Mouse (Mus musculus) kidney, embryonic 14.5 days (tissue): ENCODE data around the gene Carns1. TPM values are rescaled to one million over a fixed set of nuclear protein-coding genes. Genes with fewer than 3 reads are reported as not detected.

Experiments
- ATAC-seq: fragments of 200-750 bp; cut with Nextera tagmentation; 2 replicates; pipeline ENCODE4 v1.8.0; 2017; ENCODE audit warnings: moderate number of reproducible peaks, mild to moderate bottlenecking, moderate TSS enrichment, moderate library complexity; ENCODE audit not compliant: low FRiP score, low TSS enrichment
- H3K27ac ChIP-seq: fragments of 300-500 bp; sonication (generic); 2 replicates; pipeline ENCODE4 v1.5.1; 2014; ENCODE audit warnings: low read depth, mild to moderate bottlenecking, low read length, moderate library complexity, mixed read lengths
- H3K27me3 ChIP-seq: fragments of 300-500 bp; sonication (generic); 2 replicates; pipeline ENCODE4 v1.6.1; 2014; ENCODE audit warnings: mild to moderate bottlenecking, low read length; ENCODE audit not compliant: control insufficient read depth, insufficient read depth
- H3K36me3 ChIP-seq: fragments of 300-500 bp; sonication (generic); 2 replicates; pipeline ENCODE4 v1.6.1; 2014; ENCODE audit warnings: low read length, mixed read lengths; ENCODE audit not compliant: control insufficient read depth, insufficient read depth
- H3K4me1 ChIP-seq: fragments of 300-500 bp; sonication (generic); 2 replicates; pipeline ENCODE4 v1.6.1; 2014; ENCODE audit warnings: low read length, mixed read lengths; ENCODE audit not compliant: control insufficient read depth, insufficient read depth
- H3K4me2 ChIP-seq: fragments of 300-500 bp; sonication (generic); replicated peaks from 2 replicates; pipeline ENCODE4 v1.6.1; 2014; ENCODE audit warnings: low read depth, mild to moderate bottlenecking, low read length
- H3K4me3 ChIP-seq: fragments of 300-500 bp; sonication (generic); 2 replicates; pipeline ENCODE4 v1.5.1; 2014; ENCODE audit warnings: mild to moderate bottlenecking, low read length
- H3K9ac ChIP-seq: fragments of 300-500 bp; sonication (generic); 2 replicates; pipeline ENCODE4 v1.6.1; 2014; ENCODE audit warnings: low read depth, mild to moderate bottlenecking, low read length, moderate library complexity
- H3K9me3 ChIP-seq: fragments of 300-500 bp; sonication (generic); 2 replicates; pipeline ENCODE4 v1.6.1; 2016; ENCODE audit warnings: low read length; ENCODE audit not compliant: control insufficient read depth
- WGBS: fragments of 180-500 bp; shearing (Covaris S2); extraction: QIAGEN DNeasy Blood & Tissue Kit; methylation state at CpG from one replicate; pipeline ENCODE4 v1.1.7; 2014; 5-methylcytosine and 5-hydroxymethylcytosine counted together
- polyA plus RNA-seq: library from polyadenylated mRNA; unstranded; fragments of >200 nt; fragmentation: Nextera tagmentation; extraction: Ambion mirVana; gene quantifications from 2 replicates; pipeline ENCODE4 v1.2.1, GENCODE M21; 2014

Gene Carns1
- polyA plus RNA-seq, 1 experiment from 2014 or later = 1.7 TPM

DNA sequence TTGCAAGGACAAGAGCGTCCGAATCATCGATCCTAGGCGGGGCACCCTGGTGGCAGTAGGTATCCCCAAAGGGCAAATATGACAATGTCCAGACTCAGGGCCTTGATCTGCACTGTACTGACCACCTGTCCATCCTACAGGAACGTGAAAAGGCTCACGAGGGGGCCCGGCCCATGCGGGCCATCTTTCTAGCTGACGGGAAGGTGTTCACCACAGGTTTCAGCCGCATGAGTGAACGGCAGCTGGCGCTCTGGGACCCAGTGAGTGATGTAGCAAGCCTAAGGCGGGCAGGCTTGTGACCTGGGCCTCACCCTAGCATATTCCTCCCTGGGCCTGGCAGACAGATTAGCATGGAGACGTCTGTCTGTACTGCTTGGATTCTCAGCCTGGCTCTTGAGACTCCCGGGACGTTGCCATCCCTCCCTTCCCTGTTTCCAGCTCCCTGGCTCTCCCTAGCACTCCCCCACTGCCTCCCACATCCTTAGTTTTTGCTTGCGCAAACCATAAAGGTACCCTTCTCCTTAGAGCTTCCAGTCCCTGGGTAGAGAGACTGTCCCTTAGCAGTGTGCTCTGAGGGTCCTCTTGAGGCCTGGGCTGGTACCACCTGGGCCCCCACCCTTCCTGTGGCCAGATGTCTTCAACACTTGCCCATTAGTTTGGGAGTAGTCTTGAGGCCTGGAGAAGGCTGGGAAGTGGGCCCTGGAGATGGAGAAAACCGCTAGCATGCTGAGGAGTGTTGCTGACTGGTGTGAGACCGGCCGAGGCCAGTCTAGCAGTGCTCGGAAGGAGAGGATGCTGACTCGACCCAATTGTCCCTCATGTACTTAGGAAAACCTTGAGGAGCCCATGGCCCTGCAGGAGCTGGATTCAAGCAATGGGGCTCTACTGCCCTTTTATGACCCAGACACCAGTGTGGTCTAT is 24.5 kb downstream of the Carns1 start:
- Histone ChIP-seq H3K9me3 (no peaks in the 10 kb centered on the region), H3K27me3 (no peaks in the 10 kb centered on the region), H3K36me3 (peaks cover 30% of the 10 kb centered on the region), H3K4me3 (no peak overlapping the region), H3K27ac (no peak overlapping the region), H3K9ac (no peak overlapping the region), H3K4me1 (peaks cover 18% of the 10 kb centered on the region), H3K4me2 (no peak overlapping the region)
- 85% methylated on average over 22 of the region's 22 CpGs for WGBS
- ATAC-seq = no peak

DNA sequence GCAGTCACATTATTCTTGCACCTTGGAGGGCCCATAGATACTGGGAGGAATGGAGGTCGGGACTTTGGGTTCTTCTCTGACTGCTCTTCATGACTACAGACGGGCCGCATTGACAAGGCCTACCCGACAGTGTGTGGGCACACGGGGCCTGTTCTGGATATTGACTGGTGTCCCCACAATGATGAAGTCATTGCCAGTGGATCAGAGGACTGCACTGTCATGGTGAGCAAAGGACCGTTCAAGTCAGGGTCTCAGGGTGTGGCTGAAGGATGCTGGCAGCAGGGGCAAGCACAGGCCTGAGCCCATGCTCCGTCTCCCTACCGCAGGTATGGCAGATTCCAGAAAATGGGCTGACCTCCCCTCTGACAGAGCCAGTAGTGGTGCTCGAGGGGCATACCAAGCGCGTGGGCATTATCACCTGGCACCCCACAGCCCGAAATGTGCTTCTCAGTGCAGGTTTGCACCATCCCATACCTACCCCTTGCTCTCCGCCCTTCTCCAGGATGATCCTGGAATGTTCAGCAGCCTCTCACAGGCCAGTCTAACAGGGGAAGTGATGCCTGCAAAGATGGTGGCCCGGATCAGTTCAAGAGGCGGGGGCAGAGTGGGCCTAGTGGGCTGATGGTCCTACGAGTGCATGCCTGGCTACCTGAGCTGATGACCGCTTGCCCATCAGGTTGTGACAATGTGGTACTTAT is 25.4 kb downstream of the Carns1 start:
- Histone ChIP-seq H3K36me3 (peaks cover 28% of the 10 kb centered on the region), H3K4me3 (peak overlapping the region; percentile 86; the same call in 1 of the 2 replicates), H3K4me2 (peak overlapping the region; percentile 72), H3K9ac (peak overlapping the region; percentile 68; the same call in 1 of the 2 replicates), H3K27ac (no peak overlapping the region), H3K9me3 (no peaks in the 10 kb centered on the region), H3K4me1 (peaks cover 18% of the 10 kb centered on the region), H3K27me3 (no peaks in the 10 kb centered on the region)
- 94% methylated on average over 17 of the region's 17 CpGs for WGBS
- no peak for ATAC-seq

DNA sequence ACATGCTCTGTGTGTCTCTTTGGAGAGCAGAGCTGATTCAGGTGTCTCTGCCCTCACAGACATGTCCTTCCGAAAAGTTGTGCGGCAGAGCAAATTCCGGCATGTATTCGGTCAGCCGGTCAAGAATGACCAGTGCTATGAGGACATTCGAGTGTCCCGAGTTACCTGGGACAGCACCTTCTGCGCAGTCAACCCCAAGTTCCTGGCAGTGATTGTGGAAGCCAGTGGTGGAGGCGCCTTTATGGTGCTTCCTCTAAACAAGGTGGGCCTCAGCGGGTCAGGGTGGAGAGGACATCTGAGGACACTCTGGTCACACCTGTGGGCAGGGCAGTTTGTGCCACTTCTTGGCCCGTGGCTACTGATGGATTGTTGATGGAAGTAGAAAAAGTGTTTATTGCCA is 26.0 kb downstream of the Carns1 start:
- Histone ChIP-seq H3K4me1 (peaks cover 17% of the 10 kb centered on the region), H3K27ac (no peak overlapping the region), H3K4me2 (peak overlapping the region; percentile 72), H3K4me3 (peak overlapping the region; percentile 86), H3K27me3 (no peaks in the 10 kb centered on the region), H3K36me3 (peaks cover 28% of the 10 kb centered on the region), H3K9me3 (no peaks in the 10 kb centered on the region), H3K9ac (peak overlapping the region; percentile 68; the same call in 1 of the 2 replicates)
- no peak for ATAC-seq
- 81% methylated on average over 11 of the region's 11 CpGs for WGBS

DNA sequence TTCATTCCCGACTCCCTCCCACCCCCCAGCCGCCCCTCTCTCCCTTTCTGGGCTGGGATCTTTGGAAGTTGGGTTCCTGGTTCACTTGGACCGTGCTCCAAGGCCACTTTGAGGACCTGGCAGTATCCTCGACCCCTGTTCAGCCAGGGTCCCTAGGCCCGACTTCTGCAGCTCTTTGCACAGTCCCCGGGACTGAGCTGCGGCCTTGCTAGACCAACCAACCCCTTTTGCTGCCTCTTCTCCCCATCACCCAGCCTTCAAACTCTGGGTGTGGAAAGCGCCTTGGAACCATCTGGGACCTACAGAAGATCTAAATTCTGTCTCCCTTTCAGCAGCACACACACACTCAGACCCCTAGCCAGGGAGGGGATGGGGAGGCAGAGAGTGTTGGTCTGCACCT is 26.5 kb downstream of the Carns1 start:
- whole genome bisulfite sequencing = under 1% methylated on average over 8 of the region's 8 CpGs
- Histone ChIP-seq H3K4me3 (peak overlapping the region; percentile 86), H3K9ac (peak overlapping the region; percentile 68), H3K27me3 (no peaks in the 10 kb centered on the region), H3K27ac (peak overlapping the region; percentile 6; the same call in 1 of the 2 replicates), H3K9me3 (no peaks in the 10 kb centered on the region), H3K36me3 (peaks cover 28% of the 10 kb centered on the region), H3K4me2 (peak overlapping the region; percentile 72), H3K4me1 (peaks cover 14% of the 10 kb centered on the region)
- ATAC-seq = 0 out of 2 replicates have a peak, but pooled peaks have one; percentile 16

DNA sequence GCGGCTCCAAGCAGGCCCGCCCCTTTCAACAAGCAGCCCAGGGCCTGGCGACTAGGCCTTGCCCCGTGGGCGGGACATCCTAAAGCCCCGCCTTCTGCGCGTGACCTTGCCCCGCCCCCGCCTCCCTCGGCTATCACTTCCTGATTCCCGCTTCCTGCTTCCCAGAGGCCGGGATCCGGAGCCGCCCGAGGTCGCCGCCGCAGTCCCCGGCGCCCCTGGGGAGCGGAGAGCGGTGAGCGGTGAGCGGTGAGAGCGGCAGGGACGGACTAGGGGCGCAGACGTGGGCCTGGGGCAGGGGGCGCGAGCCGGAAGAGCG is 26.8 kb downstream of the Carns1 start, which contains the start of gene Coro1b:
Gene Coro1b (plus strand): TSS at position 129 of the 316 bp plus-strand sequence.
- Histone ChIP-seq H3K27me3 (no peaks in the 10 kb centered on the region), H3K36me3 (peaks cover 26% of the 10 kb centered on the region), H3K9me3 (no peaks in the 10 kb centered on the region), H3K4me2 (peak within 1 kb of the TSS; percentile 72), H3K4me1 (peaks cover 14% of the 10 kb centered on the region), H3K27ac (peak within 1 kb of the TSS; percentile 6; the same call in 1 of the 2 replicates), H3K9ac (peak within 1 kb of the TSS; percentile 68), H3K4me3 (peak within 1 kb of the TSS; percentile 86)
- WGBS = 0% methylated on average over 32 of the region's 33 CpGs
- ATAC-seq = peak; percentile 95

DNA sequence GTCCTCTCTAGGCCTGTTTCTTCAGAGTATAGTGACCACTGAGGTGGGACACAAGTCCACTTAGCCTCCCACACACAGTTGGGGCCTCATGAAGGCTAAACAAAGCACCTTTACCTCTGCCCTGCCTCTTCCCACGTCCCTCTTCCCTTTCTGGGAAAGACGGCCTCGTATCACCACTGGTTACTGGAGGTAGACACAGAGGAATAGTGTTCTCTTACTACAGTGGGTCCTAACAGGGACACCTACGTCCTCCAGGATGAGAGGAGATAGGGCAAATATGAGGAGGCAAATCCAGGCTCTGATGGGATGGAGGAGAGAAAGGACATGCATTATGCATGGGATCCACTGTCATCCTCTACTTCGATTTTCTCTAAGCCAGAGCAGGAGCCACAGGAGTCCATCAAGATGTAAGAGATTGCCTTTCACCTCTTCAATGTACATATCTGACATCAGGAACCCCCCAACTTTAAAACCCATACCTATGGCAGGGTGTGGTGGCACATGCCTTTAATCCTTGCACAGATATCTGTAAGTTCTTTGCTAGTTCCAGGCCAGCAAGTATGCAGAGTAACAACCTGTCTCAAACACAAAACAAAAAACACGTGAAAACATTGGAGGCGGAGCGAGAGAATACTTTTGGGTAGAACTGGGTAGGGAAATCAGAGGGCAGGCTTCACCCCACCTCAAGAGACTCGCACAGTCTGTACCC is 27.3 kb downstream of the Carns1 start:
- Histone ChIP-seq H3K4me1 (peaks cover 14% of the 10 kb centered on the region), H3K9me3 (no peaks in the 10 kb centered on the region), H3K4me3 (peak overlapping the region; percentile 86), H3K36me3 (peaks cover 21% of the 10 kb centered on the region), H3K9ac (peak overlapping the region; percentile 68; the same call in 1 of the 2 replicates), H3K27ac (no peak overlapping the region), H3K27me3 (no peaks in the 10 kb centered on the region), H3K4me2 (peak overlapping the region; percentile 72)
- ATAC-seq = peak; percentile 43
- whole genome bisulfite sequencing = 31% methylated on average over 9 of the region's 9 CpGs

DNA sequence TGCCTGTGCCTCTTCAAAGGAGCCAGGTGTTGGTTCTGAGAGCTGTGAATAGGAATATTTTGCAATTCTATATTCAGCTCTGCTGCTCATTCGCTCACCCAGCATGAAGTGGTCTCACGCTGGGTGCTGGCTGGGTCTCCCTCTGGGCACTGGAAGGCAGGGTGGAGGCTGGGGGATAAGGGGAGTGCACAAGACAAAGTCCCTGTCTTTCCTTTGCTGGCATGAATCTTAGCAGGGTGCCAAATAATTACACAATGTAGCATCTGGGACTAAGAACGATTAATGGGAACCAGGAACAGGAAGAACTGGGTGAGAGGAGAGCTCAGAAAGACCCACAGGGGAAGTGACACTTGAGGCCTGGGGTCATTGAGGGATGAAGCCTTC is 28.3 kb downstream of the Carns1 start:
- Histone ChIP-seq H3K4me3 (no peak overlapping the region), H3K9ac (no peak overlapping the region), H3K27me3 (no peaks in the 10 kb centered on the region), H3K36me3 (peaks cover 16% of the 10 kb centered on the region), H3K27ac (no peak overlapping the region), H3K9me3 (no peaks in the 10 kb centered on the region), H3K4me1 (peaks cover 14% of the 10 kb centered on the region), H3K4me2 (no peak overlapping the region)
- no peak for ATAC-seq
- 73% methylated on average over 3 of the region's 3 CpGs for WGBS

DNA sequence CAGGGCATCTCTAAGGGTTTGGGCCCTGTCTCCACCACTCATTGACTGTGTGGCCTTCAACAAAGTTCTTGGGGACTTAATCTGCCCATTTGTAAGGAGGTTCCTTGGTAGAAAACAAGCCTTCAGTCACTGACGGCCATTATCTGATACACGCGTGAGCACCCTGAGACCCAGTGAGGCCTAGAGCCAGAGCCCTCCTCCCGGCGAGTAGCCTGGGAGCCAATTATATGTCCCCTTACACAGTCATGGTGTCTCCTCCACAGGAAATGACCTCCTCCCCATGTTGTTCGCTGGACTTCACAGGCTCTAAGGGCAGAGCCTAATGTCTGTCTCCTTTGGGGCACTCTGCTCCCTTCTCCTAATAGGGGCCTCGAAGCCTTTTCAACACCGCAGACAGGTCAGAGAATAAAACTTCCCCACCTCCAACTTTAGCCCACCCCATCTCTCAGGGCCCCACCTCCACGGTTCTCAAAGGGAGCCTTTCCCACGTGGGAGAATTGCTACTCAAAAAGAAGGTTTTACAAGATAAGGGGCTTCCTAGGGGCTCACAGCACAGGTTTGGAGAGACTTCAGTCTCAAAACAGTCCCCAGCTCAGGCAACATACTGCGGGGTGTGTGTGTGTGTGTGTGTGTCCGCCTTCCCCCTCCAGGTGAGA is 28.8 kb downstream of the Carns1 start:
- Histone ChIP-seq H3K27ac (no peak overlapping the region), H3K4me1 (peaks cover 14% of the 10 kb centered on the region), H3K9ac (no peak overlapping the region), H3K4me2 (no peak overlapping the region), H3K4me3 (no peak overlapping the region), H3K36me3 (peaks cover 16% of the 10 kb centered on the region), H3K27me3 (no peaks in the 10 kb centered on the region), H3K9me3 (no peaks in the 10 kb centered on the region)
- WGBS = 71% methylated on average over 12 of the region's 12 CpGs
- no peak for ATAC-seq
